8 mouse cellular contexts compared by ENCODE assay signal in the genomic region with DNA sequence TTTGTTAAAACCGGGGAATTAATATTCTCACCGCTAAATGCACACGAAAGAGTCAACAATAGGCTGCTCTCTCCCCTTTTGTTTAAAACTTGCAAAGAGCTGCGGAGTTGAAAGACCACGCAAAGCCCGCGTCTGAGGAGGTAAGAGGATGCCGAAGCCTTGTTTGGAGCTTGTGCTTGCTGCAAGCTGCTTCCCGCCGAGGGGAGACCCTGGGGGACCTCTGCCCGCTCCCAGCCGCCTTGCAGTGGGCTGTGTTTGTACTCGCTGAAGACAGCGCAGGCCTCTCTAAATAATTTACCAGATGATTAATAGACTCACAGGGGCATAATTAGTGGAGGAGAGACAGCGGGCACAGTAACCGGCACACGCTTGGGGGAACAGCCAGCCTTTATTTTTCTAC. TPM values are rescaled to one million over a fixed set of nuclear protein-coding genes. Genes with fewer than 3 reads are reported as not detected.
DNase-seq lines count a peak whose midpoint lies in the region; ATAC-seq and TF ChIP-seq lines count a peak whose summit lies in the region.

No protein-coding gene starts in this region.

- no peaks in the 10 kb centered on the region for H3K36me3 ChIP-seq in heart, postnatal 0 days (replicated peaks; ENCODE audit: control insufficient read depth, insufficient read depth, low read length)
- H3K36me3 ChIP-seq in hindbrain, postnatal 0 days (ENCODE audit: insufficient read depth, low read length) = no peaks in the 10 kb centered on the region

- no peak for TF ChIP-seq CTCF in heart, postnatal 0 days (IDR thresholded peaks at IDR 0.05; ENCODE audit: low read depth)
- TF ChIP-seq CTCF in hindbrain, postnatal 0 days (IDR thresholded peaks at IDR 0.05; ENCODE audit: low read depth) = no peak

- no peaks in the 10 kb centered on the region for H3K9me3 ChIP-seq in heart, postnatal 0 days (replicated peaks; ENCODE audit: control insufficient read depth, low read length)
- no peaks in the 10 kb centered on the region for H3K9me3 ChIP-seq in hindbrain, postnatal 0 days (ENCODE audit: low read length)

- DNase-seq in heart, postnatal 0 days (ENCODE audit: low spot score) = no peak
- DNase-seq in heart, postnatal 25 days (ENCODE audit: low spot score) = no peak
- peak; percentile 69 for DNase-seq in embryo, embryonic 10.5 days (ENCODE audit: low spot score)
- peak; percentile 27 for DNase-seq in hindbrain, postnatal 0 days (ENCODE audit: low spot score)
- peak; percentile 10 for DNase-seq in naive thymus-derived CD4-positive, alpha-beta T cell, adult 2 months (ENCODE audit: low read depth)
- no peak for DNase-seq in layer of hippocampus, adult 9-11 months
- DNase-seq in gastrocnemius, postnatal 25 days = no peak

- H3K4me3 ChIP-seq in heart, postnatal 0 days (ENCODE audit: low read depth, low read length) = peak overlapping the region; percentile 39
- peak overlapping the region; percentile 34 for H3K4me3 ChIP-seq in hindbrain, postnatal 0 days (ENCODE audit: low read length)

- H3K4me2 ChIP-seq in heart, postnatal 0 days (ENCODE audit: low read depth, low read length) = peak overlapping the region; percentile 57
- H3K4me2 ChIP-seq in hindbrain, postnatal 0 days (ENCODE audit: low read depth, low read length) = peak overlapping the region; percentile 64

- H3K27ac ChIP-seq in heart, postnatal 0 days (ENCODE audit: low read depth) = no peak overlapping the region
- H3K27ac ChIP-seq in hindbrain, postnatal 0 days = no peak overlapping the region

- H3K9ac ChIP-seq in heart, postnatal 0 days (replicated peaks; ENCODE audit: low read depth, low read length) = no peak overlapping the region
- peak overlapping the region; percentile 19; the same call in 1 of the 2 replicates for H3K9ac ChIP-seq in hindbrain, postnatal 0 days (replicated peaks; ENCODE audit: low read length)

- intact Hi-C loops in heart, postnatal 25 days (cut with DNase I) = loop anchor here (10.0 kb wide), 1 partner anchor 854 kb away; no protein-coding TSS in a partner anchor

- TF ChIP-seq EP300 in heart, postnatal 0 days (IDR thresholded peaks at IDR 0.05; ENCODE audit: low read depth) = no peak

- H3K4me1 ChIP-seq in heart, postnatal 0 days (ENCODE audit: control insufficient read depth, insufficient read depth) = no peaks in the 10 kb centered on the region
- H3K4me1 ChIP-seq in hindbrain, postnatal 0 days (ENCODE audit: insufficient read depth, low read length) = peaks cover 15% of the 10 kb centered on the region; the same call in 1 of the 2 replicates

- H3K27me3 ChIP-seq in heart, postnatal 0 days (ENCODE audit: control insufficient read depth, insufficient read depth, low read length) = peaks cover 39% of the 10 kb centered on the region
- 0 out of 2 replicates have a peak, but pooled peaks cover 6% of the 10 kb centered on the region for H3K27me3 ChIP-seq in hindbrain, postnatal 0 days (ENCODE audit: insufficient read depth, low read length)

- ATAC-seq in heart, postnatal 0 days (ENCODE audit: insufficient read depth, low read depth) = no peak
- no peak for ATAC-seq in hindbrain, postnatal 0 days
- no peak for ATAC-seq in frontal cortex, adult (ENCODE audit: low TSS enrichment)

- WGBS in heart, postnatal 0 days = 3% methylated on average over 17 of the region's 17 CpGs
- WGBS in hindbrain, postnatal 0 days = 3% methylated on average over 17 of the region's 17 CpGs

RNA-seq across cellular contexts. Expression of gene Ak8, which starts 51.2 kb away (rescaled TPM):
- total RNA-seq in heart, postnatal 0 days (2014; rRNA removed; ENCODE audit: low replicate concordance) = not detected in 2 replicates
- polyA plus RNA-seq in heart, postnatal 0 days (2015; fragmentation: Nextera tagmentation; extraction: Ambion mirVana) = 0.37 and 0.59 TPM in 2 replicates
- total RNA-seq in heart, postnatal 25 days (2021) = not detected
- total RNA-seq in hindbrain, postnatal 0 days (2014; rRNA removed) = 0.58 and 1.6 TPM in 2 replicates
- 3.3 and 3.5 TPM in 2 replicates for polyA plus RNA-seq in hindbrain, postnatal 0 days (2015; fragmentation: Nextera tagmentation; extraction: Ambion mirVana)
- total RNA-seq in gastrocnemius, postnatal 25 days (2021) = under 1 TPM in 1 of 2 experiments, not detected in 1; 0.19 TPM

RNA-seq across cellular contexts. Expression of gene Spaca9, which starts 51.7 kb away (rescaled TPM):
- not detected in 2 replicates for total RNA-seq in heart, postnatal 0 days (2014; rRNA removed; ENCODE audit: low replicate concordance)
- 0.66 and 1.2 TPM in 2 replicates for polyA plus RNA-seq in heart, postnatal 0 days (2015; fragmentation: Nextera tagmentation; extraction: Ambion mirVana)
- under 1 TPM in 1 of 2 experiments, not detected in 1; 0.52 TPM for total RNA-seq in heart, postnatal 25 days (2021)
- total RNA-seq in hindbrain, postnatal 0 days (2014; rRNA removed) = 0.89 TPM in 1 of 2 replicates, not detected in the other
- polyA plus RNA-seq in hindbrain, postnatal 0 days (2015; fragmentation: Nextera tagmentation; extraction: Ambion mirVana) = 2.9 and 3.7 TPM in 2 replicates
- total RNA-seq in gastrocnemius, postnatal 25 days (2021) = not detected

Comparison
In these comparisons a context has a peak if more than half of its experiments do, and no peak if none do; other contexts are left out.
1. DNase-seq: peak in embryo, embryonic 10.5 days (single experiment), hindbrain, postnatal 0 days (single experiment) and naive thymus-derived CD4-positive, alpha-beta T cell, adult 2 months (single experiment); none in heart, postnatal 0 days (single experiment), heart, postnatal 25 days (single experiment), layer of hippocampus, adult 9-11 months (single experiment) and gastrocnemius, postnatal 25 days (single experiment).